Mouse (Mus musculus): ENCODE measurements at regions not wholly inside any gene's neighbourhood (a gene's known extent, or its start where the extent isn't known, plus 50 kb on each side); places are given as distances from the start of the nearest gene placed in this dataset.
"Not testable (repeated sequence)": the region's sequence is repeated elsewhere in the genome, so short reads cannot be mapped to it uniquely, and the experiment has no call there.

- peaks cover 64% of the 10 kb centered on the region for H3K9me3 ChIP-seq (ENCODE audit: low read length)
- H3K36me3 ChIP-seq (ENCODE audit: insufficient read depth, low read length); H3K27me3 ChIP-seq (ENCODE audit: insufficient read depth, low read length); H3K4me1 ChIP-seq (replicated peaks; ENCODE audit: low read depth, low read length); H3K4me3 ChIP-seq (replicated peaks; ENCODE audit: low read length): not testable (repeated sequence)
Observed at GRCm38 (mm10) chr7:7061001-7061400, 60.3 kb downstream of the Zfp954 start.
